Mouse (Mus musculus): ENCODE results near the gene Akap13. TPM values are rescaled to one million over a fixed set of nuclear protein-coding genes. Genes with fewer than 3 reads are reported as not detected.
A peak's percentile ranks its signal among the peaks of the same experiment; 100 is the strongest.
"Not testable (repeated sequence)": the region's sequence is repeated elsewhere in the genome, so short reads cannot be mapped to it uniquely, and the experiment has no call there.

The Akap13 gene
- polyA plus RNA-seq, 1 experiment from 2014 or later = 19.4 TPM

GRCm38 (mm10) chr7:75744978-75745638, 289.8 kb downstream of the Akap13 start:
- H3K36me3 ChIP-seq = peaks cover 44% of the 10 kb centered on the region

DNA sequence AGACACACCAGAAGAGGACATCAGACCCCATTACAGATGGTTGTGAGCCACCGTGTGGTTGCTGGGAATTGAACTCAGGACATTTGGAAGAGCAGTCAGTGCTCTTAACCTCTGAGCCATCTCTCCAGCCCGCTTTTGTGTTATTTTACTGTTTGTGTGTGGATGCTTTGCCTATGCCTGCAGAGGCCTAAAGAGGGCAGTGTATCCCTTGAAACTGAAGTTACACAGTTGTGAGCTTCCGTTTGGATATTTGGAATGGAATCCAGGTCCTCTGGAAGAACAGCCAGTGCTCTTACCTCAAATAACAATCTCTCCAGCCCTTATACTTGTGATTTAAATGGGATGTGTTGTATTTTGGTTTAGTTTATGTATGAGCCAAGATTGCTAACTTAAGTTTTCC, 290.6 kb downstream of the Akap13 start:
- H3K4me1 ChIP-seq (replicated peaks); H3K4me3 ChIP-seq; H3K9ac ChIP-seq; H3K27me3 ChIP-seq; H3K9me3 ChIP-seq; ATAC-seq (ENCODE audit: low FRiP score); H3K4me2 ChIP-seq; H3K27ac ChIP-seq: not testable (repeated sequence)
- WGBS = 56% methylated on average over 3 of the region's 3 CpGs
- peaks cover 52% of the 10 kb centered on the region for H3K36me3 ChIP-seq

More at GRCm38 (mm10) chr7:75744978-75745638, 289.8 kb downstream of the Akap13 start:
- Histone ChIP-seq H3K27me3 (no peaks in the 10 kb centered on the region), H3K4me2 (no peak overlapping the region), H3K27ac (no peak overlapping the region), H3K4me1 (replicated peaks) (peaks cover 4% of the 10 kb centered on the region; the same call in 1 of the 2 replicates), H3K4me3 (no peak overlapping the region), H3K9me3 (no peaks in the 10 kb centered on the region), H3K9ac (no peak overlapping the region)
- 79% methylated on average over 7 of the region's 7 CpGs for WGBS
- no peak for ATAC-seq (ENCODE audit: low FRiP score)

DNA sequence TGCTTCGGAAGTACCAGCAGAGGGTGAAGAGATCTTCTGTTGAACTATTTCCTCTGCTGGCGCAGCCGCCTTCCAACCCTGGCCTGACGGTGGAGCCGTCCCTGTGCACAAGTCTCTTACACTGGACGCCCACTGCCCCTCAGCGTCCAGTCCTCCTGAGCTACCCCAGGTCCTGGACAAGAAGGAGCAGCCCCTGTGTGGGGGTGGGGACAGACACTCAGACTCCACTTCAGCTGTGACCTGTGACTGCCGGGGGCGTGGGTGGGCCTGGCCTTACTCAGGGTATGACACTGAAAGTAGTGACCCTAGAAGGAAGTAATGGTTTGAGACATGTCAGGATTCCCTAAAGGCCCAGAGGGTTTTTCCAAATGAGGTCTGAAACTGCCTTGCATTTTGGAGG, 295.2 kb downstream of the Akap13 start:
- no peak overlapping the region for H3K27ac ChIP-seq
- no peak for ATAC-seq (ENCODE audit: low FRiP score)
- H3K27me3 ChIP-seq = no peaks in the 10 kb centered on the region
- no peaks in the 10 kb centered on the region for H3K9me3 ChIP-seq
- no peak overlapping the region for H3K9ac ChIP-seq
- WGBS = 86% methylated on average over 9 of the region's 9 CpGs
- H3K36me3 ChIP-seq = peaks cover 44% of the 10 kb centered on the region
- H3K4me1 ChIP-seq (replicated peaks) = peaks cover 29% of the 10 kb centered on the region
- no peak overlapping the region for H3K4me3 ChIP-seq
- no peak overlapping the region for H3K4me2 ChIP-seq

DNA sequence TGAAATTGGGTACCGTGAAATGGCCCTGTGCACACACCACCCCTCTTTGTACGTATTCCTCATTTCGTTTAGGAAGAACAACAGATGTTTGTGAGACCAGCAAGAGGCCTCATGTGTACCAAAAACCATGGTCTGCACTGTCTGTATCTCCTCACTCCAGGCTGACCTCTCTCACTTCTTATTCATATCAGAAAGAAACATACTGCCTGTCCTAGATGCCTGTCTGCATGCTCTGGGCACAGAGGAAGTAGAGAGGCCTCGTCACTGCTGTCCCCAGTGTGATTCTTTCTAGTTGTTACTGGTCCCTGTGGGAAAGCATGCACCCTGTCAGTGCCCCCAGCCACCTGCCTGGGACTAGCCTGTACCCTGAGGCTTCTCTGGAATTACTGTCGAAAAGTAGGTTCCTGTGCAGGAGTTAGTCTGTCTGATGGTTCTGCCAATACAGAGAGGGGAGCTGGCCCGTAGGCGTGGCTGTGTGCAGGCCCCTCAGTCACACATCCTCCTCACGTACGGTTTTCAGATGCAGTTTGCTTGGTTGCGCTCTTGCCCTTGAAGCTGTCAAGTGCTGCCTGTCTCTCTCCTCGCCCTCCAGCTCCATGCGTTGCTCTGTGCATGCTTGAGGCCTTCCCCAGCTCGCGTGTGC, 295.9 kb downstream of the Akap13 start:
- H3K27me3 ChIP-seq = no peaks in the 10 kb centered on the region

GRCm38 (mm10) chr7:75752442-75753191, 297.3 kb downstream of the Akap13 start:
- H3K27ac ChIP-seq = no peak overlapping the region; the same call in 1 of the 2 replicates
- H3K27me3 ChIP-seq = no peaks in the 10 kb centered on the region
- ATAC-seq (ENCODE audit: low FRiP score) = no peak
- H3K9me3 ChIP-seq = no peaks in the 10 kb centered on the region
- peaks cover 39% of the 10 kb centered on the region for H3K36me3 ChIP-seq
- H3K4me1 ChIP-seq (replicated peaks) = peaks cover 32% of the 10 kb centered on the region
- 0 out of 2 replicates have a peak overlapping the region, but pooled peaks have one; percentile 6 for H3K4me2 ChIP-seq
- 44% methylated on average over 22 of the region's 22 CpGs for WGBS
- H3K9ac ChIP-seq = no peak overlapping the region
- no peak overlapping the region for H3K4me3 ChIP-seq

More for the DNA sequence above, 295.9 kb downstream of the Akap13 start:
- Histone ChIP-seq H3K4me1 (replicated peaks) (peaks cover 32% of the 10 kb centered on the region), H3K4me2 (no peak overlapping the region), H3K4me3 (no peak overlapping the region), H3K9ac (no peak overlapping the region), H3K27ac (no peak overlapping the region), H3K9me3 (no peaks in the 10 kb centered on the region), H3K36me3 (peaks cover 44% of the 10 kb centered on the region)
- 84% methylated on average over 14 of the region's 14 CpGs for WGBS
- ATAC-seq (ENCODE audit: low FRiP score) = no peak

- no peaks in the 10 kb centered on the region for H3K9me3 ChIP-seq
- no peaks in the 10 kb centered on the region for H3K27me3 ChIP-seq
- H3K4me1 ChIP-seq (replicated peaks) = peaks cover 32% of the 10 kb centered on the region
- H3K4me3 ChIP-seq = no peak overlapping the region
- WGBS = 29% methylated on average over 12 of the region's 12 CpGs
- peaks cover 33% of the 10 kb centered on the region for H3K36me3 ChIP-seq
- H3K27ac ChIP-seq = 0 out of 2 replicates have a peak overlapping the region, but pooled peaks have one; percentile 23
- 0 out of 2 replicates have a peak overlapping the region, but pooled peaks have one; percentile 6 for H3K4me2 ChIP-seq
- no peak overlapping the region for H3K9ac ChIP-seq
- no peak for ATAC-seq (ENCODE audit: low FRiP score)
Observed at GRCm38 (mm10) chr7:75753192-75753783, 298.0 kb downstream of the Akap13 start.

DNA sequence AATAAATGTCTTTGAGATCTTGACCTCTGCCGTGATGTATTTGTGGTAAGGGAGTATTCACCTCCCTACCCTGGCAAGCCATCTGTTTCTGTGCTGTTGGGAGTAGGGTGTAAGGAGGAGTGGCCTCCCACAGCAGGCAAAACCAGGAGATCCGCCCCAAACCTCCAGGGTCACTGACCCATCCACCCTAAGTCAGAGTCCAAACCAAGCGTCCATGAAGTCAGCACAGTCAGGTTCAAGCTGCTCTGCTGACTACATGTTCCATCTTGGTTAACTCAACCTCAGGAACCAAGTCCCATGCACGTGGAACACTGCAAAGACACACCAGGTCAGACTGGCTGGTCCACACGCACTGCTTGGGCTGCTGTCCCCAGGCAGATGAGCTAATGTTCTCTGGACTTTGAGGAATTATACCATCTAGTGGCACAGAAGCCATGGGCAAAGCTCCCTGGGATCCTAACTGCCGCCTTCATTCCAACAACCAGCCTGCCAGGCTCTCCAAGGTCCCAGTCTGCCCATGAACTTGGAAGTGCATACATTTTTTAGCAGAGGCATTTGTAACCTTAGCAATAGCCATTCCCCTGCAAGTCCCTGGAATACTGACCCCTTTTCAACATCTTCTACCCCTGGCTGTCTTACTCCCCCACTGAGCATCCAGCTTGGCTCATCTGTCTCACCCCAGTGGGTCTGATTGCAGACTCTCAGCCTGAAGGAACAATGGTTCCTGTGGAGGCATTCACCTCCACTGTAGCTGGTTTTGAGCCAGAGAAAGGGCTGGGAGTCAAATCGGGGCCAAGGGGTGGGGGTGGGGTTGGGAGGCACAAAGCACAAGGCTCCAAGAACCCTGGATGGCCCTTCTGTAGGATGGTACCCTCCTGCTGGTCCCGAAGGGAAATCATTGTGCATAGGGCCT, 299.5 kb downstream of the Akap13 start:
- no peaks in the 10 kb centered on the region for H3K9me3 ChIP-seq
- peaks cover 18% of the 10 kb centered on the region for H3K36me3 ChIP-seq
- H3K27me3 ChIP-seq = no peaks in the 10 kb centered on the region
- peaks cover 32% of the 10 kb centered on the region for H3K4me1 ChIP-seq (replicated peaks)
- whole genome bisulfite sequencing = 24% methylated on average over 8 of the region's 8 CpGs
- no peak overlapping the region for H3K4me3 ChIP-seq
- ATAC-seq (ENCODE audit: low FRiP score) = peak; percentile 68
- peak overlapping the region; percentile 82 for H3K27ac ChIP-seq
- H3K9ac ChIP-seq = no peak overlapping the region
- H3K4me2 ChIP-seq = no peak overlapping the region

- Histone ChIP-seq H3K27ac (peak overlapping the region; percentile 82), H3K9ac (no peak overlapping the region), H3K4me2 (no peak overlapping the region), H3K4me3 (no peak overlapping the region), H3K36me3 (peaks cover 7% of the 10 kb centered on the region), H3K4me1 (replicated peaks) (peaks cover 36% of the 10 kb centered on the region), H3K9me3 (no peaks in the 10 kb centered on the region), H3K27me3 (no peaks in the 10 kb centered on the region)
- 42% methylated on average over 8 of the region's 8 CpGs for WGBS
- peak; percentile 76 for ATAC-seq (ENCODE audit: low FRiP score)
Observed at GRCm38 (mm10) chr7:75755861-75756449, 300.6 kb downstream of the Akap13 start.

DNA sequence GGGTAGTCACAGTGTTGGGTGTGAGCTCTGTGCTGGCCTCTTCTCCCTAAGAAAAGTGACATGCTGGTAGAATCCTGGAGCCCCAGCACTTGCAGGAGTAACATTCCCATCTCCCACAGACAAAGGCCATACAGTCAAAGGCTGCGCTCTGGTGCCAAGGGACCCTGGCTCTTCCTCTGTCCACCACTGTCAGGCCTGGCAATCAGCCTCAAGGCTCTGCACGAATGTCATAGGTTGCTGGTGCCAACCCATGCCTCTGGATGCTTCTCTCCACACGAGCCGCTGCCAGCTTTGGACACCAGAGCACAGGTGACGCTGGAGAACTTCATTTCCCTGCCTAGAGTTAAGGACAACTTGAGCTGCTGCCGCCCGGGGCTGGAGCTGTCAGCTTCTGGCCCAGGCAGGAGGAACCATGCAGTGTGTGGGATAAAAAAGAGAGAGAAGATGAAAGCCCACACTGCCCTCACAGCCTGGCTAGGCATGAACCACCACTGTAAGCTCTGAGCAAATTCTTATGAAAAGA, 304.7 kb downstream of the Akap13 start:
- H3K27ac ChIP-seq = no peak overlapping the region
- no peak for ATAC-seq (ENCODE audit: low FRiP score)
- WGBS = 87% methylated on average over 7 of the region's 7 CpGs
- no peak overlapping the region for H3K4me3 ChIP-seq
- H3K36me3 ChIP-seq = no peaks in the 10 kb centered on the region
- H3K9ac ChIP-seq = no peak overlapping the region
- H3K27me3 ChIP-seq = no peaks in the 10 kb centered on the region
- H3K9me3 ChIP-seq = no peaks in the 10 kb centered on the region
- no peak overlapping the region for H3K4me2 ChIP-seq
- peaks cover 13% of the 10 kb centered on the region for H3K4me1 ChIP-seq (replicated peaks)

DNA sequence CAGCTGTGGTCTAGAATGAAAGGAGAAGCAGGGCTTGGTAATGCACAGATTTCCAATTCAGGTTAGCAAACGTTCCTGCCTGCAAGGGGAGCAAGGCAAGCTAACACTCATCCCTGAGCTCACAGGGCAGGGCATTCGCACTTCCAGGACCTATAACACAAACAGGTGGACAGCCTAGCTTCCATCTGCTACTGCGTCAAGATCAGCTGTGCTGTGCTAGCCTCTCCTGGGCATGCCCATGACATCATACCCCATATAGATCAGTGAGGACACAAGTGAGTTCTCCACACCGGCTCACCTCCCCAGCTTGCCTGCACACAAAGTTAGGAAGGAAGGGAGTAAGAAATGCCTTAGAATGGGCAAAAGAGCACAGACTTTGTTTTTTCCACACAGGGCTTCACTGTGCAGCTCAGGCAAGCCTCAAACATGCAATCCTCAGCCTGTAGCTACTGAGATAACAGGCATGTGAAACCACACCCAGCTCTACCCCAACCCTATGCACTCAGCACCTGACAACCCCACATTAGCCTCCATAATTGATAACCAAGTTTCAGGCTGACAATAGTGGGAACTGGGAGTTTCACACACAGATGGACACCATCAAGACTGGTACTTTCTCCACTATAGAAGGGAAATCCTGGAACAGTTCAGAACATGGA, 305.5 kb downstream of the Akap13 start:
- H3K27me3 ChIP-seq; H3K9ac ChIP-seq; H3K9me3 ChIP-seq; H3K4me3 ChIP-seq; H3K4me1 ChIP-seq (replicated peaks); ATAC-seq (ENCODE audit: low FRiP score); H3K36me3 ChIP-seq; H3K27ac ChIP-seq; H3K4me2 ChIP-seq: not testable (repeated sequence)
- WGBS = 74% methylated on average over 4 of the region's 4 CpGs
